In genomic region chr16:33943388-33943787, GRCm38 (mm10) we compare ENCODE assay signal across 14 mouse cellular contexts. TPM values are rescaled to one million over a fixed set of nuclear protein-coding genes. Genes with fewer than 3 reads are reported as not detected.
A peak's percentile ranks its signal among the peaks of the same experiment; 100 is the strongest.
DNase-seq lines count a peak whose midpoint lies in the region; TF ChIP-seq lines count a peak whose summit lies in the region.
"Had no signal": no experiment of that assay in that cellular context is flagged by ENCODE, and none has a peak within 500 bp of the region (broad histone marks: within the 10 kb centered on the region; RNA-seq: fewer than 3 reads in every experiment).

No protein-coding gene starts in this region.

- H3K27me3 ChIP-seq in limb, embryonic 10.5 days (ENCODE audit: low read depth, poor library complexity, severe bottlenecking), result no peaks in the 10 kb centered on the region
- H3K27me3 ChIP-seq: embryonic facial prominence, embryonic 12.5 days; forebrain, embryonic 15.5 days had no signal

- DNase-seq in gastrocnemius, adult 2 months, result no peak
- DNase-seq in gastrocnemius, postnatal 36 days, result no peak
- peak; percentile 2 for DNase-seq in kidney, adult 18-20 months
- DNase-seq in kidney, postnatal 10 days, result no peak
- no peak for DNase-seq in limb, embryonic 10.5 days (ENCODE audit: low spot score)
- DNase-seq in left cerebral cortex, adult 18-20 months (ENCODE audit: low spot score in 2 of 2), result no peak
- DNase-seq in adrenal gland, postnatal 14 days, result no peak
- DNase-seq: adrenal gland, adult 2 months; adrenal gland, postnatal 36 days; embryo, embryonic 11 days; forebrain, postnatal 0 days had no signal

- 93% methylated on average over 6 of the region's 6 CpGs for WGBS in limb, embryonic 10.5 days

- H3K36me3 ChIP-seq in limb, embryonic 10.5 days, result peaks cover 55% of the 10 kb centered on the region
- H3K36me3 ChIP-seq: forebrain, embryonic 15.5 days had no signal

- no peaks in the 10 kb centered on the region for H3K9me3 ChIP-seq in limb, embryonic 10.5 days (replicated peaks)
- H3K9me3 ChIP-seq: embryonic facial prominence, embryonic 12.5 days; forebrain, embryonic 13.5 days; forebrain, embryonic 15.5 days had no signal

- H3K4me1 ChIP-seq in limb, embryonic 10.5 days, result peaks cover 90% of the 10 kb centered on the region

- peak overlapping the region; percentile 17; the same call in 1 of the 2 replicates for H3K27ac ChIP-seq in gastrocnemius, adult 2 months
- peak overlapping the region; percentile 71; the same call in 1 of the 2 replicates for H3K27ac ChIP-seq in limb, embryonic 10.5 days
- H3K27ac ChIP-seq: forebrain, embryonic 13.5 days; forebrain, embryonic 15.5 days had no signal

- intact Hi-C loops in gastrocnemius, adult 2 months (cut with DNase I), result no loop called here
- intact Hi-C loops in gastrocnemius, postnatal 36 days (cut with DNase I), result no loop called here

- TF ChIP-seq CTCF in gastrocnemius, adult 2 months (IDR thresholded peaks at IDR 0.05), result no peak

- H3K4me3 ChIP-seq in gastrocnemius, adult 2 months, result no peak overlapping the region
- H3K4me3 ChIP-seq in limb, embryonic 10.5 days, result no peak overlapping the region
- H3K4me3 ChIP-seq: embryonic facial prominence, embryonic 12.5 days; forebrain, embryonic 13.5 days; forebrain, embryonic 15.5 days had no signal

RNA-seq across cellular contexts. Expression of gene Umps, which starts 23.4 kb away (rescaled TPM):
- 1 to 10 TPM; 5.3 to 7.3 TPM for total RNA-seq in gastrocnemius, adult 2 months (2021)
- 1 to 10 TPM; 4.9 to 5.6 TPM for total RNA-seq in gastrocnemius, postnatal 36 days (2021)
- 107 and 119 TPM in 2 replicates for polyA plus RNA-seq in limb, embryonic 10.5 days (2016; fragmentation: Nextera tagmentation; extraction: Ambion mirVana)
- 10 to 100 TPM; 14.9 to 15.8 TPM for total RNA-seq in left cerebral cortex, adult 18-20 months (2021)
- 38.2 and 40.3 TPM in 2 replicates for total RNA-seq in adrenal gland, postnatal 14 days (2021)
